Mouse (Mus musculus) urinary bladder, adult 2 months (tissue): ENCODE results near the gene Mapk13. TPM values are rescaled to one million over a fixed set of nuclear protein-coding genes. Genes with fewer than 3 reads are reported as not detected.
A peak's percentile ranks its signal among the peaks of the same experiment; 100 is the strongest.
"Not testable (repeated sequence)": the region's sequence is repeated elsewhere in the genome, so short reads cannot be mapped to it uniquely, and the experiment has no call there.

Experiments
- DNase-seq: peaks from one replicate; pipeline ENCODE4 v3.0.0; 2022; ENCODE audit warnings: low spot score
- polyA plus RNA-seq: library from polyadenylated mRNA; depleted of rRNA; stranded (reverse); fragments of >200 nt; gene quantifications from 2 replicates; pipeline ENCODE4 v1.2.3, GENCODE M21; 2012; rRNA removed

Gene Mapk13
- polyA plus RNA-seq: 32.7 and 42.8 TPM in 2 replicates

- peak; percentile 34 for DNase-seq
Measured at GRCm38 (mm10) chr17:28769121-28769874, at the start of gene Mapk13. TSS of gene Mapk13 (plus strand) at chr17:28769297.

DNA sequence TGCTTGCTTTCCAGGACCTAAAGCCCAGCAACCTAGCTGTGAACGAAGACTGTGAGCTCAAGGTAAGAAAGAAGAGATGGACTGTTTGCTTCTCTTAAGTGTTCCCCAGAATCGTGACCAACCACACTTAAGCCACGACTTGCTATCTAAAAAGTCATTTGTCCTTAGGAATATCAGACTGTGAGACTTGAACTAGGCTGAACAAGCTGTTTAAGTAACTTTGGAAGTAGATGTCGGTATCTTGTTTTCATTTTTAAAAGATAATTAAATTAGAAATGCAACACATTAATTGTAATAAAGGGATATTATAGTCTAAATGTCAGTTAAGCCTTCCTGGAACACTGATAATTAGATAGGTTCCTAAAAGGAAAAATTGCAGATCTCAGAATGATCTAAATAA lies 43.3 kb upstream of the Mapk13 start, which contains the start of gene AC170998.1:
Gene AC170998.1 (plus strand): TSS at position 301 of the 400 bp plus-strand sequence.
- DNase-seq: no peak

- not testable (repeated sequence) for DNase-seq
Measured at GRCm38 (mm10) chr17:28727511-28727910, 41.6 kb upstream of the Mapk13 start.

GRCm38 (mm10) chr17:28735317-28736105 lies 33.6 kb upstream of the Mapk13 start:
- no peak for DNase-seq

- no peak for DNase-seq
Measured at GRCm38 (mm10) chr17:28736486-28736885, 32.6 kb upstream of the Mapk13 start.

DNA sequence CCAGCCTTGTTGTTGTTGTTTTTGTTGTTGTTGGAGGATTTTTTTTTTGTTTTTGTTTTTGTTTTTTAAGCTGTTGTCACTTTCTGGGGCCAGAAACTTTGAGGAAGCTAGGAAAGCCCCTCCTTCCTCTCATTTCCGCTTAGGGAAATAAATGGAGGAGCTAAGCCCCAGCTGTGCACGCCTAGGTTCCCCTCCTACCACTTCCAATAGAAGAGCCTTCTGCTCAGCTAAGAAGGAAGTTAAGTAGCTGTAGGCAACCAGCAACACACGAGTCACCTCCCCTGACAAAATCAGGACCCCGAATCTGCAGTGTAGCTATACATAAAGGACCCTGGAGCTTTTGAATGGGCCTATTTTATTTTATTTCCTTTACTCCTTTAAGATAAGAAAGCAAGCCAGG lies 31.1 kb upstream of the Mapk13 start:
- DNase-seq: no peak

- DNase-seq: no peak
Measured at GRCm38 (mm10) chr17:28739244-28739643, 29.9 kb upstream of the Mapk13 start.

DNA sequence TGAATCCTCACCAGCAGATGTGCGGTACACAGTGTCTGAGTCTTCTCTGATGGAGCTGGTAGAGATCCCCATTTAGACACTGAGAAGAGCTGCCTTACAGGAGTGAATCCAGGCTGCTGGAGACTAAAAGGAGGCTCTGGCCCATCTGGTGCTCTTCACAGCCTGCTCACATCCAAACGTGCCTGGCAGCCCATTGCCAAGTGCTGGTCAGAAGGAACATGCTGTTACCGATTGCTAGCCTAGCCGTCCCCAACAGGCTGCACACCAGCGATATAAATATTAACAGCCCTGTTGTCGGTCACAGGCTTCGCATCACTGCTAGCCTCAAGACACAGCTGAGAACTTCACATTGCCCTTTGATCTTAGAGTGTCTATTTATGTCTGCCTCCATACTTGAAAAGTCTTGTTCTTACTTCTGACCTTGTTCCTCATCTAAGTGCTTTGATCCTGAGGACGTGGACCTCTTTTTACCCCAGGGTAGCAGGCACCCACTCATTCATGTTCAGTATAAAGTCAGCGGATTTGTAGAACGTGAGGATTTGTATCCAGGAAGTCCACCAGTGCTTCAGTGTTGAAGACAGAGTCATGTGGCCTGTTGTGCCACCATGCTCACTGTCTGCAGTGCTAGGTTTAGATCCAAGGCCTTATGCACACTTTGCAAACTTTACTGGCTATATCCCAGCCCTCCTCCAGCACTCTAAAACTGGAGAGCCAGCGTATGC lies 25.8 kb upstream of the Mapk13 start:
- DNase-seq: no peak

GRCm38 (mm10) chr17:28743916-28744315 lies 25.2 kb upstream of the Mapk13 start:
- no peak for DNase-seq

- no peak for DNase-seq
Measured at GRCm38 (mm10) chr17:28745773-28746172, 23.3 kb upstream of the Mapk13 start.

- DNase-seq: no peak
Measured at GRCm38 (mm10) chr17:28748001-28748400, 21.1 kb upstream of the Mapk13 start.

DNA sequence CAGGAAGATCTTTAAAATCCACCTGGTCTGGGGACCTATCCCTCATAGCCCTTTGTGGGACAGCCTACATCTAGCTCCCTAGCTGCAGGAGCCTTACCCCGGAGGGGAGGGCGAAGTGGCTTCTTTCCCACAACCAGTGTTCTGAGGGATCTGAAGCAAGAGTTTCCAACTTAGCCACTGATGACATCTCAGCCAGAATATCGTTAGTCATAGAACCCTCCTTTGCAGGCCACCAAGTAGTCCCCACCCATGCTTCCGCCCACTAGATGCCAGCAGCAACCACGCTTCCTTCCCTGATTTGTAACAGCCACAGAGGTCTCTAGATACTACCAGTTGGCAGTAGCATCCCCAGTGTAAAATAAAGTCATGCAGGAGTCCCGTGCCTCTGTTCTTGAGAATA lies 18.5 kb upstream of the Mapk13 start:
- DNase-seq: no peak

- no peak for DNase-seq
Measured at GRCm38 (mm10) chr17:28756447-28756846, 12.7 kb upstream of the Mapk13 start.

GRCm38 (mm10) chr17:28757470-28757869 lies 11.6 kb upstream of the Mapk13 start:
- no peak for DNase-seq

DNA sequence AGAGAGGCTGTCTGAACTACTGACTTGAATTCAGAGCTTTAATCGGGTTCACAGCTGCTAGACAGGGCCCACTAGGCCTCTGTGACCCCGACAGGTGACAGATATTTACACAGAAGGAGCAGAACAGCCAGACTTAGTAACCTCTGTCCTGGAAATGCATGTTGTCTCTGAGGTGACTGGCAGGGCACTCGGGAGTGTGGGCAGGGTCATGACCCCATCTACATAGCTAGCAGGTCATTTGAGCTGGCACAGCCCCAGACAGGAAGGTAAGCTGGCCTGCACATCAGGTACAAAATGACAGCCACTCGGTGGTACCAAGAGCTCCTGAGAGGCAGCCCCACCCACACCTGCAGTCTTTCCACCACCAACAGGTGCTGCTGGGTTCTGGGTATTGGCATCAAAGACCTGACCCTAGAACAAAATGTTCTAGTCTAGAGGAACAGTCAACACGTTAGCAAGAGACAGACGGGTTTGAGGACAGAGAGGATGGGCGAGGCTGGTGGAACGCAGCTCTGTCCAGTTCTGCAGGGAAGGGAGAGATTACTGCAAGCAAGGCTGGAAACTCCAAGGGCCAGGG lies 8.3 kb upstream of the Mapk13 start:
- DNase-seq: no peak

GRCm38 (mm10) chr17:28761871-28762270 lies 7.2 kb upstream of the Mapk13 start:
- DNase-seq: peak; percentile 65

DNA sequence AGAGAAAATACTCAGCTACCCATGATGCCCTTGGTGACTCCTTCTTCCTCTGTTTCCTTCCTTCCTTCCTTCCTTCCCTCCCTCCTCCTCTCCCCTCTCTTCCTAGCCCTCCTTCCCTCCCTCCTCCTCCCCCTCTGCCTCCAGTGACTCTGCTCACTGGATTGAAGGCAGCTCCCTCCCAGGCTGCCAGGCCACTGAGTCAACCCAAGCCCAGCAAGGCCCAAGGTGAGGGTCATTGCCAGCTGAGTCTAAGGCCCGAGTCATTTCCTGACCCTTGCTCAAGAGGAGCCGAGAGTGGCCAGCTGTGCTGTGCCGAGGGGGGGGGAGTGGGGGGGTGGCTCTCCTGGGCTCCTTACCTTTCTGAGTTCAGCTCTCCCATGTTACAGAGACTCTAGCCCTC lies 2.9 kb upstream of the Mapk13 start:
- DNase-seq: no peak

- no peak for DNase-seq
Measured at GRCm38 (mm10) chr17:28766781-28767515, 2.1 kb upstream of the Mapk13 start.

DNA sequence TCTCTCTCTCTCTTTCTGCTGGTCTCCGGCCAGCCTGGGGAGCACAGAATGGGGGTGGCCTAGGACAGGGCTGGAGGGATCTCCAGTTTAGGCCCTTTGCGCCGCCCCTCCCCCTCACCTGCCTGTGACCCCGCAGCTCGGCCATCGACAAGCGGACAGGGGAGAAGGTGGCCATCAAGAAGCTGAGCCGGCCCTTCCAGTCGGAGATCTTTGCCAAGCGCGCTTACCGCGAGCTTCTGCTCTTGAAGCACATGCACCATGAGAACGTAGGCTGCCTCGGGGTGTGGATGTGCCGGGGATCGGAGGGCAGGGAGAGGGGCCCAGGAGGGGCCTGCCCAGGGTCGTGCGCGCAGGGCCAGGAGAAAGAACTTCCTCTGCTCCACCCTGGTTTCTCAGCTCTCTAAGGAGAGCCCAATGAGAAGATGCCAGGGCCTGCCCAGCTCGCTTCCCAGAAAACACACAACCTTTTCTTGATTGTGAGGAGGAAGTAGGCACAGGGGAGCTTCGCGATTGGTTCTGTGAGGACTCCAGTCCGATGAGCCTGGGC lies 851 bp downstream of the Mapk13 start:
- DNase-seq: peak; percentile 45

DNA sequence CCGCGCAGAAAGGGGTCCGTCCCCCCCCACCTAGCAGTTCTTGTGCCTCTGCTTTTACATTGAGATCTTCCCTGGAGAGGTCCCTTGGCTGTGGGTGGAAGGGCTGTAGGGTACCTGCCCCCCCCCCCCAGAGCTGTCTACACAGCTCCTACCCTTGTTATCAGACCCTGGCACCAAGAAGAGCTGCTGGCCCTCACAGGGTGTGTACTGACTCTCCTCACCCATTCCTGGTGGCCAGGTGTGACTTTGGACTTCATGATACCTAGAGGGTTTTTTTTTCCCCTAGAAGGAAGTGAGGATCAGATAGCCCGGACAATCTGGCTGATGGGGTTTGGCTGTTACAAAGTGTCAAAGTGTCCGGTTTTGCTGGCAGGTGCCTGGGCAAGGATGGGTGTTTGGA lies 2.2 kb downstream of the Mapk13 start:
- DNase-seq: no peak

GRCm38 (mm10) chr17:28774303-28774702 lies 5.2 kb downstream of the Mapk13 start:
- DNase-seq: not testable (repeated sequence)
